Mouse (Mus musculus): Measurements from ENCODE around the gene Ablim1.

- TF ChIP-seq MAX (IDR thresholded peaks at IDR 0.05) (no peak), CTCF (IDR thresholded peaks at IDR 0.05; ENCODE audit: control insufficient read depth, insufficient read depth, insufficient read length) (no peak)
These were observed 297.5 kb downstream of the Ablim1 start for GRCm38 (mm10) chr19:57016995-57017784.

Measured in C2C12 (cell line).